Mouse (Mus musculus) stomach, postnatal 0 days (tissue): ENCODE data around the gene Pip5k1a. TPM values are rescaled to one million over a fixed set of nuclear protein-coding genes. Genes with fewer than 3 reads are reported as not detected.

Experiments
- ATAC-seq: fragments of 200-750 bp; cut with Nextera tagmentation; 2 replicates; pipeline ENCODE4 v1.8.0; 2017; ENCODE audit not compliant: low FRiP score, low TSS enrichment
- DNase-seq: peaks from one replicate; pipeline ENCODE4 v3.0.0-alpha.2; 2016; ENCODE audit warnings: low spot score
- H3K27ac ChIP-seq: fragments of 300-500 bp; sonication (generic); replicated peaks from 2 replicates; pipeline ENCODE4 v1.5.1; 2014; ENCODE audit warnings: mild to moderate bottlenecking, control low read depth
- H3K27me3 ChIP-seq: fragments of 300-500 bp; sonication (generic); 2 replicates; pipeline ENCODE4 v1.6.1; 2014; ENCODE audit warnings: low read length; ENCODE audit not compliant: control insufficient read depth, insufficient read depth
- H3K36me3 ChIP-seq: fragments of 300-500 bp; sonication (generic); 2 replicates; pipeline ENCODE4 v1.6.1; 2014; ENCODE audit warnings: low read length, mixed read lengths; ENCODE audit not compliant: control insufficient read depth, insufficient read depth
- H3K4me1 ChIP-seq: fragments of 300-500 bp; sonication (generic); replicated peaks from 2 replicates; pipeline ENCODE4 v1.6.1; 2014; ENCODE audit warnings: antibody characterized with exemption; ENCODE audit not compliant: control insufficient read depth, insufficient read depth
- H3K4me2 ChIP-seq: fragments of 300-500 bp; sonication (generic); replicated peaks from 2 replicates; pipeline ENCODE4 v1.6.1; 2014; ENCODE audit warnings: low read depth, mild to moderate bottlenecking, control low read depth, moderate library complexity
- H3K4me3 ChIP-seq: fragments of 300-500 bp; sonication (generic); 2 replicates; pipeline ENCODE4 v1.5.1; 2014; ENCODE audit warnings: low read depth, low read length, control low read depth
- H3K9ac ChIP-seq: fragments of 300-500 bp; sonication (generic); 2 replicates; pipeline ENCODE4 v1.6.1; 2014; ENCODE audit warnings: mild to moderate bottlenecking, low read length, control low read depth, mixed read lengths
- H3K9me3 ChIP-seq: fragments of 300-500 bp; sonication (generic); 2 replicates; pipeline ENCODE4 v1.6.1; 2016; ENCODE audit warnings: low read length; ENCODE audit not compliant: control insufficient read depth
- CTCF ChIP-seq: IDR thresholded peaks from 2 replicates; pipeline ENCODE4 v1.5.1; 2016; ENCODE audit warnings: antibody characterized with exemption, low read depth, mild to moderate bottlenecking, moderate library complexity
- EP300 ChIP-seq: optimal IDR thresholded peaks from 2 replicates; pipeline ENCODE3; 2016; ENCODE audit warnings: antibody characterized with exemption
- WGBS: fragments of 180-500 bp; shearing (Covaris S2); extraction: QIAGEN DNeasy Blood & Tissue Kit; methylation state at CpG from one replicate; pipeline ENCODE4 v1.1.7; 2014; 5-methylcytosine and 5-hydroxymethylcytosine counted together
- polyA plus RNA-seq: library from polyadenylated mRNA; unstranded; fragments of >200 nt; fragmentation: Nextera tagmentation; extraction: Ambion mirVana; gene quantifications from 2 replicates; pipeline ENCODE4 v1.2.1, GENCODE M21; 2015

Gene Pip5k1a
- polyA plus RNA-seq, 1 experiment from 2014 or later, result 15.7 TPM

DNA sequence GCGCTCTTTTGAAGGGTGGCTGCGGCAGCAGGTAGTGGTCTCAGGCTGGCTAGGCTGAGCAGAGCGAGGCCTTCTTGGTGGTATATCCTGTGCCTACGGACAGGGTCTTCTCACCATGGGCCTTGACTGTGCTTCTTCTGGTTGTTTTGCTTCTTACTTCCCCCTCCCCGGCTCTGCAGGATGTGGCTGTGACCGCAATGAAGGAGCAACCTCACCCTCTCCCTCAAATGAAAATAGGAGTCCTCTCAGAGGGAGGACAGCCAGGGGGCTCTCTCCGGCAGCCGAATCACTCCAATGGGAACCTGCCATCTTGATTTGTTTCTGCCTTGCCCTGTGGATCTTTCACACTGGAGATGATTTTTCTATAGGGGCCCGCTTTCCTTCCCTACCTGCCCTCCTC, 34.7 kb upstream of the Pip5k1a start:
- 92% methylated on average over 9 of the region's 9 CpGs for WGBS
- ATAC-seq (no peak), DNase-seq (no peak)
- Histone ChIP-seq H3K4me1 (no peaks in the 10 kb centered on the region), H3K27ac (no peak overlapping the region), H3K9ac (no peak overlapping the region), H3K4me3 (no peak overlapping the region), H3K4me2 (no peak overlapping the region), H3K9me3 (no peaks in the 10 kb centered on the region), H3K36me3 (0 out of 2 replicates have a peak, but pooled peaks cover 7% of the 10 kb centered on the region), H3K27me3 (no peaks in the 10 kb centered on the region)
- no peak for TF ChIP-seq EP300
- no peak for TF ChIP-seq CTCF

DNA sequence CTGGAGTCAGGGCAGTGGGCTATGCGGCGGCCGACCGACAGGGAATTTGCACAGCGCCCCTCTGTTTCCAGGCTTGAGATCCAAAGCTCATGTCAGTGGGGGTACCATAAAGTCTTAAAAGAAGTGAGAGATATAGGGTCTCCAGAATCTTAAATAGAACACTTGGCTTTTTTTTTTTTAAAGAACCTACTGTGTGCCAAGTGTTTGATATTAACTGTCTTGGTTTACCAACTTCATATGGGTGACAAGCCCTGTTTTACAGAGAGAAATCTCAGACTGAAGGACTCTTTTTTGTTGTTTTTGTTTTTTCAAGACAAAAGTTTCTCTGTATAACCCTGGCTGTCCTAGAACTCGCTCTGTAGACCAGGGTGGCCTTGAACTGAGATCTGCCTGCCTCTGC, 34.1 kb upstream of the Pip5k1a start:
- H3K4me1 ChIP-seq, result no peaks in the 10 kb centered on the region
- no peak for DNase-seq
- H3K27me3 ChIP-seq, result no peaks in the 10 kb centered on the region
- H3K4me3 ChIP-seq, result no peak overlapping the region
- no peak for TF ChIP-seq EP300
- no peak for TF ChIP-seq CTCF
- no peak overlapping the region for H3K27ac ChIP-seq
- WGBS, result 90% methylated on average over 6 of the region's 6 CpGs
- H3K36me3 ChIP-seq, result 0 out of 2 replicates have a peak, but pooled peaks cover 7% of the 10 kb centered on the region
- no peak overlapping the region for H3K4me2 ChIP-seq
- H3K9me3 ChIP-seq, result no peaks in the 10 kb centered on the region
- no peak overlapping the region for H3K9ac ChIP-seq
- no peak for ATAC-seq

- Histone ChIP-seq H3K36me3 (0 out of 2 replicates have a peak, but pooled peaks cover 7% of the 10 kb centered on the region), H3K27ac (no peak overlapping the region), H3K4me2 (no peak overlapping the region), H3K4me3 (no peak overlapping the region), H3K27me3 (no peaks in the 10 kb centered on the region), H3K9ac (no peak overlapping the region), H3K4me1 (no peaks in the 10 kb centered on the region; the same call in 1 of the 2 replicates), H3K9me3 (no peaks in the 10 kb centered on the region)
- TF ChIP-seq CTCF, result no peak
- no peak for TF ChIP-seq EP300
- DNase-seq, result no peak
- no peak for ATAC-seq
- 69% methylated on average over 18 of the region's 18 CpGs for WGBS
These were observed 33.5 kb upstream of the Pip5k1a start for GRCm38 (mm10) chr3:95140289-95140595.

GRCm38 (mm10) chr3:95139586-95140288, 33.0 kb upstream of the Pip5k1a start:
- Histone ChIP-seq H3K9me3 (no peaks in the 10 kb centered on the region), H3K36me3 (0 out of 2 replicates have a peak, but pooled peaks cover 7% of the 10 kb centered on the region), H3K27me3 (no peaks in the 10 kb centered on the region), H3K4me2 (no peak overlapping the region), H3K4me1 (no peaks in the 10 kb centered on the region; the same call in 1 of the 2 replicates), H3K27ac (0 out of 2 replicates have a peak overlapping the region, but pooled peaks have one; percentile 8), H3K4me3 (no peak overlapping the region), H3K9ac (no peak overlapping the region)
- 70% methylated on average over 25 of the region's 25 CpGs for WGBS
- TF ChIP-seq EP300 (no peak), CTCF (no peak)
- no peak for ATAC-seq
- DNase-seq, result no peak

- TF ChIP-seq EP300 (no peak), CTCF (no peak)
- peaks cover 4% of the 10 kb centered on the region for H3K4me1 ChIP-seq
- no peak for ATAC-seq
- H3K36me3 ChIP-seq, result 0 out of 2 replicates have a peak, but pooled peaks cover 4% of the 10 kb centered on the region
- no peaks in the 10 kb centered on the region for H3K27me3 ChIP-seq
- no peaks in the 10 kb centered on the region for H3K9me3 ChIP-seq
- H3K4me2 ChIP-seq, result no peak overlapping the region
- WGBS, result 85% methylated on average over 3 of the region's 3 CpGs
- no peak overlapping the region for H3K4me3 ChIP-seq
- H3K9ac ChIP-seq, result no peak overlapping the region
- no peak overlapping the region for H3K27ac ChIP-seq
- DNase-seq, result no peak
These were observed 29.6 kb upstream of the Pip5k1a start for GRCm38 (mm10) chr3:95136336-95136735.

GRCm38 (mm10) chr3:95135433-95136052, 28.8 kb upstream of the Pip5k1a start:
- peak overlapping the region; percentile 29 for H3K4me3 ChIP-seq
- peaks cover 4% of the 10 kb centered on the region for H3K4me1 ChIP-seq
- H3K4me2 ChIP-seq, result peak overlapping the region; percentile 54
- ATAC-seq, result no peak
- no peaks in the 10 kb centered on the region for H3K27me3 ChIP-seq
- no peaks in the 10 kb centered on the region for H3K9me3 ChIP-seq
- WGBS, result 74% methylated on average over 7 of the region's 7 CpGs
- H3K9ac ChIP-seq, result no peak overlapping the region
- peak overlapping the region; percentile 13; the same call in 1 of the 2 replicates for H3K27ac ChIP-seq
- no peak for DNase-seq
- H3K36me3 ChIP-seq, result 0 out of 2 replicates have a peak, but pooled peaks cover 4% of the 10 kb centered on the region
- TF ChIP-seq CTCF (no peak), EP300 (no peak)
